Mouse (Mus musculus) kidney, postnatal 25 days (tissue): Measurements from ENCODE around the gene Creb3l2.
"Not testable (repeated sequence)": the region's sequence is repeated elsewhere in the genome, so short reads cannot be mapped to it uniquely, and the experiment has no call there.

ENCODE experiments used
- DNase-seq, 2 experiments: peaks; one replicate each; pipeline ENCODE4 v3.0.0; 2021; ENCODE audit warnings: mixed read lengths in 2 of 2

Gene Creb3l2

DNA sequence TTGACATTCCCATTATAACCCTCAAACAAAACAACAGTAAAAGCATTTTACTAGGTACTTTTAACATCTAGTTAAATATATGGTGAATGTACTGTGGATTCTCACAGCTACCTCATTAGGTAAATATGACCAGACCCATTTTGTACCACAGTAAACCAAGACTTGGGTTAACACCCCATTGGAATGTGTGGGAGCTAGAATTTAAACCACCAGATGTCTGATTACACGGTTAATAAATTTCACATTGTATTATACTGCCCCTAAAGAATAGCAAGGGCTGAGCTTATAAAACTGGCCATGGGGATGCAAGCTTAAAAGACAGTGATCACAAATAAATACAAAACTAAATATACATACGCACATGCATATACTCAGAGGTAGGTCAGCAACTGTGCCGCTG is 34.1 kb downstream of the Creb3l2 start:
- no peak for DNase-seq

DNA sequence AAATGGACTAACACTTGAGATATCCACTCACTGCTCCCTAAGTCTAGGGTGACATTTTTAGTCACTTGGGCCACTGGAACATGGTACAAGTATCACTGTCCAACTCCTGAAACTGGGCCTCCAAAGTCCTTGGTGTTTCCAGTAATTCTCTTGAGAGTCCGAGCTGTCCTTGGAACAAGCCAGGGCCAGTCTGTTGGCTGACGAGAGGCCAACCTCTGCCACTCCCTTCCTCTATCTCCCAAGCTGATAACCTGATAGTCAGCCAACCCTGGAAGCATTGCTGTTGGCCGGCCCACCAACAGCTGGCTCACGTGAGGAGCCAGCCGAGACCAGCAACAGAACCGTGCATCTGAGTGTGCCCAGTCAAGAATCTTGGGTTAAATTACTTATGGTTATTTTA is 35.0 kb downstream of the Creb3l2 start:
- DNase-seq: peak in 1 of 2 experiments; percentile 22

DNA sequence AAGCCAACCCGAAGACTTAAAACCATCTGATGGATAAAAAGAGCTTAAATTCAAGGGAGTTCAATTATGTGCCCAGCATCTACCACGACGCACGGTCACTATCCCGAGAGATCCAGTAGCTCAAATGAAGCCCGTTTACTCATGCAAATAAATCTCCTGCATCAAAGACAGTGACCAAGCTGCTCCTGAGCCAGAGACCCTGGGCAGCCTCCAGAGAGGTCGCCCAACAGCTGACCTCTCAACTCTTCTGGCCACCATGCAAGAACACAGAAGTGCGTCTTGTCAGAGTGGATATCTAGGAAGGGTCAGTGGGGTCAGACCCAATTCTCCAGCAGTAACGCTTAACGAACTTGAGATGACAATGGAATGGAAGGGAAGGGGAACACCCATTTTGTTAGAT is 35.9 kb downstream of the Creb3l2 start:
- DNase-seq: peak in 1 of 2 experiments; percentile 48

DNA sequence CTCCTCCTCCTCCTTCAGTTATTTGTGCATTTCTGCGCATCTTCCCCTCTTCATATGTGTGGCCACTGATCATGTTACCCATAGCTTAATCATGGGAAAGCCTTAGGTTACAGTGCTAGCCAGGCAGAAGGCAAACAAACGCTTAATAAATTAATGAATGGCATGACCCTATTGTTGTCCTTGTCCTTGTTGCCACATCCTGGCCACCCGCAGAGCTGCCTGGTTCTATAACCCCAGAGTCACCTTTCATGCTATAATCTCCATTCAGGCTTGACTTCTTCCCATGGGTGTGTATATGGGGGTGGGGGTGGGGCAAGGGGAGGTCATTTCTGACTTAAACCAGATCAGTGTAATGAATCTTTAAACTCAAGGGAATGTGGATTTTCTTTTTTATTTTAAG is 37.6 kb downstream of the Creb3l2 start:
- DNase-seq: peak in 1 of 2 experiments; percentile 55

DNA sequence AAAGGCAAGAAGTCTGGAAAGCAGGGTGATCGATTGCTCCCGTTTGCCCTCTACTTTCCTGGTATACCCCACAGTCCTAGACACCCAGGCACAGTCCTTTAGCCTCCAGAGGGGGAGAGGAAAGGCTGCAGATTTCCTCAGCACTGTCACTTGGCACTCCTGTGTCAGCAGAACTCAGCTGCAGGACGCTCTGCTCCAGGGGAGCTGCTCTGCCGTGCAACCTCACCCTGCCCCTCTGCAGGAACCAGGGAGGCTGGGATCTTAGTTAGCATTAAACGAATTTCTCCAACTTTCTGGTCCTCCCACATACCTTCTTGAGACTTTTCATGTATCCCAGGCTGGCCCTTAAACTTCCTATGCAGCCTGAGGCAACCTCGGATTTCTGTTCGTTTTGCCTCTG is 40.0 kb downstream of the Creb3l2 start:
- peak; percentile 40 to 66 for DNase-seq

DNA sequence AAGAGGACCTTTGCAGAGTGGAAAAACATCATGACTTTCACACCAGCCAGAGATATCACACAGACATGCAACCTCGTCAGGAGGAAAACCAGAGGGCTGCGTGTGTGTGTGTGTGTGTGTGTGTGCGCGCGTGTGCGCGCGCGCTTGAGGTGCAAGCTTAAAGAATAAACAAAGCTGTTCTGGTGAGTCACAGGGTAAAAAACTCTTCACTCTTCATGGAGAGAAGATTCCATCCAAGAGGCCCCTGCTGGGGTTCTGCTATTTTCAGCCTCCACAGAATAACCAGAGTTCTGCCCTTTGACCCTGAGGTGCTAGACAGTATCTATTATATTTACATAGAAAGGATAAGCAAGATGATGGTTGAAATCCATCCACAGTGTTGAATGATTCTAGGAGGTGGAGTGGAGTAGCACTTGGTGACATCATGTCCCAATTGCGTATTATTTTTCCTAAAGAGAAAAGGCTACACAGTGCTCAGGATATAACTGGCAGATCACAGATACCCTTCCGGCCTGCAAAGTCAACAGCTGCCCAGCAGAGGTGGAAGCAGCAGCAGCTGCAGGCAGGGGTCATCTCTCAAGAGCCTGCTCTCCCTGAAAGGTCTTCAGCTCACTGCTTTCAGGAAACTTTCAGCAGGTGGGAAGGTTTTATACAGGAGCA is 41.0 kb downstream of the Creb3l2 start:
- peak in 1 of 2 experiments; percentile 41 for DNase-seq

DNA sequence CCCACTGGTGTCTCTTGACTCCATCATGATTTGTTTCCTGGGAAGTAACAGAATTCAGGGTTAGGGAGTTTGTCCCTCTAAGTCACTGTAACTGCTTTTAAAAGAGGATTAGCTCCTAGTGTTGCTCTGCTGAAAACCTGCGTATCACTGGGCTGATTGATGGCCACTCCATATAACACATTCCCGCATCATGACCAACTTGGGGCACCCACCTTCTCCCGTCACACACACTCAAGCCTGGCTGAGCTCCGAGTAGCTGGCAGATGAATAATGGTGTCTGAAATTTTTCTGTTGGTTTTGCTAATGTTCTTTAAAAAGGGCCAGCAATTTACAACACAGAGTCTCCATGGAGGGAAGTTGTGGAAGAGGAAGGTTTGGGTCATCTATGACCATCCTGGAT is 41.8 kb downstream of the Creb3l2 start:
- peak in 1 of 2 experiments; percentile 17 for DNase-seq

DNA sequence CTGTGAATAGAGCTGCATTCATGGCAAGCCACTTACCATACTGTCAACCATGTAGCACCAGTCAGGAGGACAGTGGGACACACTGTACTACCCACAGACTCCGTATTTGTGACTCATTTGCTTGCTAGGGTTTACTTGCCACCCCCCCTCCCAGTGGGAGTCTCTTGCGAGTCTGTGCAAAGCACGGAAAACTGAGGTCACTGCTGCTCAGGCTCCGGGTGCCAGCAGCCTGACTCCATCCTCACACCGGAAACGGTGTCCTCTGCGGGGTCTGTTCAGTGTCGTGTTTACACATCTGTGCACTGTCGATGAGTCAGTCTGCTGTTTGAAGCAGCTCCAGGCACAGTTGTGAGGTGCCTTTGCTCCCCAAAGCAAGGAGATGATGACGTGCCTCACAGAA is 43.0 kb downstream of the Creb3l2 start:
- DNase-seq: peak; percentile 34 to 62

DNA sequence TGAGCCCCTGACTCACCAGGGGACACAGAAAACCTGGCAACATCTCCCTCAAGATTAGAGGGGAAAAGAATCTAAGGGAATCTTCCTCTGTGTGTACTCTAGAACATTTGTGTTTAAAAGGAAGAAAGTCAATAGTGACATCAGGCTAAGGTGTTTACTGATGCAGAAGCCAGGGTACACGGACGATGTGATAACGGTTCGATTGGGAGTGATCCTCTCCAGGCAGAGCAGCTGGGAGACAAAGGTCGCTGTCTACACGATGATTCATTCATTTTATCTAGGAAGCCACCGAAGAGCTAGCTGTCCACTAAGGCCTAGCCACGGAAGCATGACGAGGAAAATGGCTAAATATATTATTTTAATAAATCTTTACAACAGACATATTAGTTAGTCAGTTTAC is 44.0 kb downstream of the Creb3l2 start:
- no peak for DNase-seq

DNA sequence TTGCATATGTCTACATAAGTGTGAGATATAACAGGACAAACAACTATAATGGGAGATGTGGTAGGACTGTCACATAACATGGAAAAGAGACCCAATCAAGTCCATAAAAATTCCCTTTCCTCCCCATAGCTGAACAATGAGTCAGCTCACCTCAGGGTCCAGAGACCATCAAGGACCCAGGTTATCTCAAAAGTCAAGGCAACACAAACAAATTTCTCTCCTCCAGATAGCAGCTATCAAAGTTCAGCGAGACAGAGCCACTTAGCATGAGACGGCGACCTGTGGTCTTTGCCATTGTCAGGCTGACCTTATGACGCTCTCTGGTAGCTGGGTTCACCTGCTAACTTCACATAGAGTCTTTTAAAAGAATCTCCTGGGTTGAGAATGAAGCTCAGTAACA is 44.7 kb downstream of the Creb3l2 start:
- DNase-seq: no peak

DNA sequence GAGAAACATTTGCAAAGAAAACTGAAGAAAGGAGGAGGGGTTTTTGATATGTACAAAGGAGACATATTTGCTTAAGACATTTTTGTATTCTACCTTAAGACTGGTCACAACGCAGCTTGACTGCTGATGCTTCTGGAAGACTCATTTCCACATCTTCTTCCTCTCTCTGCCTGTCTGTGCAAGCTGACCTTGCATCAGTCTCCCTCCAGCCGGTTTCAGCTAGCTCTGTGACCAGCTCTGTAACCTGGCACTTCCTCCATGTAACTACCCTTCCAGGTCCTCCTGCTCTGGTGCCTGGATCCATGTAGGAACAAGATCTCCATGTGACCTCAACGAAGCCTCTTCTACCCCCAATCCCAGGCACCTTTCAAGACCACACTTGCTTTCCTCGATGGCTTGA is 45.8 kb downstream of the Creb3l2 start:
- peak in 1 of 2 experiments; percentile 38 for DNase-seq

DNA sequence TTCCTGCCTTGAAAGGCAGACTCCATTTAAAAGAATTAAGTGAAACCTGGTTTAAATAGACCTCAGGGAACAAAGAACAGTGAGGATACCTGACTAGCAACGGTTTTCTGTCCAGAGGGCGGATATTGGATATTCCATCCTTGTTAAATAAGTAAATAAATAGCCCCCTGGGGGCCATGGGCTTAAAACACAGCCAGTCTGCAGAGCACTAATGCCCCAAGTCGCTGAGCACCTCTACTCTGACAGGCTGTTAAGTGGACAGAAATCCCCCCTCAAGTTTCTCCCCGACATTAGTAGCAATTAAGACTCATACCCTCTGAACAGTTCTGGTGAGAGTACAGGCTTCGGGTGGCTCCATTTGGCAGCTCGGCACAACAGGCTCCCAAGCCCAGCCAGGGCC is 48.7 kb downstream of the Creb3l2 start:
- DNase-seq: no peak

- DNase-seq: peak in 1 of 2 experiments; percentile 24
These were observed 49.7 kb downstream of the Creb3l2 start for GRCm38 (mm10) chr6:37392262-37392661.

GRCm38 (mm10) chr6:37391313-37391712 is 50.6 kb downstream of the Creb3l2 start:
- peak; percentile 36 to 53 for DNase-seq

GRCm38 (mm10) chr6:37388960-37389359 is 53.0 kb downstream of the Creb3l2 start:
- peak in 1 of 2 experiments; percentile 37 for DNase-seq

DNA sequence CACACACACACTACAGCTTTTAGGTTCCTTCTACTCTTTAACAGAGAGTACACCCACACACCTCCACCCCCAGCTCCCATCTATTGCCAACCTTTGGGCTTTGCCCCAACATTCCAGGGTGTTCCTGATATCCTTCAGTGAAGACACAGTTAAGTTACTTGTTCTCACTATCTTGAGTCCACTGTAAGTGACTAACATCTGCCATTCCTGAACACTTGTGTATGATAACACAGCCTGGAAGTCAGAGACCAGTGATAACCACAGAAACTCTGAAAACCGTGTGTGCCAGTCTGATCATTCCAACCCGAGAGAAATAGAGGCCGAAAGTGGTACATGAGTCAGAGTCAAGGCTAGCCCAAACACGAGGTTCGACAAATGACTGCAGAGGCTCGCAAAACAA is 53.4 kb downstream of the Creb3l2 start:
- peak in 1 of 2 experiments; percentile 24 for DNase-seq

- DNase-seq: peak in 1 of 2 experiments; percentile 7
These were observed 54.7 kb downstream of the Creb3l2 start for GRCm38 (mm10) chr6:37387281-37387680.

DNA sequence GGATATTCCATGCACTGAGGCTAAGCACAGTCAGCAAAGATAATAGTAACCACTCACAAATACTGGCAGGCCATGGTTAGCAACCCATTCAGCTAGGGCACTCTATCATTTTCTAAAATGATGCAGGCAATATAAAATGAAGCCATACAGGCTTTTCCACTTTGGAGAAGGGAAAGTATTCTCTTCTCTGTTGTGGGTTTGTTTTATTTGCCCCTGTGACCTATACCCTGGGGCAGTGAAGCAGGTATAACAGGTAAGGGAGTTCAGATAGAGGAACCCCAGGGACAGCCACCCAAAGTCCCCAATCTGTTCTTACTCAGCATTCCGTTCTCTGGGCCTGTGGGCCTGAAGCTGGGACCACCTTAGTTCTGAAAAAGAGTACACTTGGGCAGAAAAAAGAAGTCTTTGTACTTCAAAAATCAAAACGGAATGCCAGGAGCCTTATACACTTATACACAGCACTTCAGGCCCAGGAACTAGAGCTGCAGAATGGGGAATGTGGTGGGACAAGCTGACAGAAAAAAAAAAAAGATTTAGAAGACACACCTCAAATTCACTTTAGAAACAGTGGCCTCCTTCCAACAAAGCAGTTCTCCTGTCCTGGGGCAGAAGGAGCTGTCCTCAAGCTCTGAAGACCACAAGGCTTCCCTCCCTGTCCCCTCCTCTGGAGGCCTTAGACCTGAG is 56.2 kb downstream of the Creb3l2 start:
- peak in 1 of 2 experiments; percentile 17 for DNase-seq

DNA sequence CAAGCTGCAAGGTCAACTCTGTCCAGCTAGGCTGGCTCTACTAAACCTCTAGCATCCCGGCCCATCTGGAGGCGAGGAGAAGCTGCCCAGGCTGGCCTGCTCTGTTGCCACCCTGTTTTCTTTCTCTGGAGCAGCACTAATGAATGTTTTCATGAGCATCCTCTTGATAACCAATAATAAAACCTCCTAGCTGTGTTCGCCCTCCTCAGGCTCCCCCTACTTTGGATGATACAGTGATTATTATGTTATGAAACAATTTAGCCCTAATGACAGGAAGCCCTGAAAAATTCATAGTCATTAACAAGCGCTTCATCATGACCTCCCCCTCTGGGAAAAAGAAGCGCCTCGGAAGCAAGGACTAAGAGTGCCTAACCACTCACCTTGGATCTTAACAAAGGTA is 59.2 kb downstream of the Creb3l2 start:
- no peak for DNase-seq

- DNase-seq: no peak
These were observed 63.9 kb downstream of the Creb3l2 start for GRCm38 (mm10) chr6:37377836-37378580.

DNA sequence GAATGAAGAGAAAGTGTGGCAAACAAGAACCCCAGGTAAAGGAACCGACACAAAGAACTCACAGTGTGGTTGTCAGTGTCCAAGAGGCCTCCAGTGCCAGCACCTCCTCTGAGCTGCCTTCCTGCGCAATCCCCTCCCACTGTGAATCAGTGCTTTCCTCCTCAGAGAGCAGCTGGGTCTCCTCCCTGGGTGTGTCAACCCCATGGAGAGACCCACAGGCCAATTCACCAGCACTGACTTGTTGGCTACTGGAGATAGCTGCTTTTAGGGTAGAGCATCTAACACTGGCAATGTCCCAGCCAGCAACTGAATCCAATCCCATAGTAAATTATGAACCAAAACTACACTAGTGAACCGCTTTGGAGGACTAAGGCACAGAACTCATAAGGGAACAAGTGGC is 64.6 kb downstream of the Creb3l2 start:
- not testable (repeated sequence) for DNase-seq

DNA sequence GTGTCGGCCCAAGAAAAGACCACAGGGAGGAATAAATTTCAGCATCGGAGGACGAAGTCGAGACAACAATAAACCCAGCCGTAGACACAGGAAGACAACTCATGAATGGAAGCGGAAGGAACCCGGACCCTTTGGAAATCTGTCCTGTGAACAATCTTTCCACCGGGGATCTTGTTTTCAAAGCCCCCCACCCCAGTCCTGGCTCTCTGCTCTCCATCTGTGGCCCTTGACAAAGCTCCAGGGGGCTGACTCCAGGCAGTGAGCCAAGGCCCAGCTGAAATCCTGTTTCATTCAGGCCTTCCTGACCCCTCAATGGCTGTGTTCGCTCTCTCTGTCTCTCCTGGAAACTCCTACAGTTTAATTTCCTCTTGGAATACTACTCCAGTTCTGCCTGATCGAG is 66.5 kb downstream of the Creb3l2 start:
- DNase-seq: peak in 1 of 2 experiments; percentile 37

- DNase-seq: peak in 1 of 2 experiments; percentile 67
These were observed 70.6 kb downstream of the Creb3l2 start for GRCm38 (mm10) chr6:37371341-37371740.

DNA sequence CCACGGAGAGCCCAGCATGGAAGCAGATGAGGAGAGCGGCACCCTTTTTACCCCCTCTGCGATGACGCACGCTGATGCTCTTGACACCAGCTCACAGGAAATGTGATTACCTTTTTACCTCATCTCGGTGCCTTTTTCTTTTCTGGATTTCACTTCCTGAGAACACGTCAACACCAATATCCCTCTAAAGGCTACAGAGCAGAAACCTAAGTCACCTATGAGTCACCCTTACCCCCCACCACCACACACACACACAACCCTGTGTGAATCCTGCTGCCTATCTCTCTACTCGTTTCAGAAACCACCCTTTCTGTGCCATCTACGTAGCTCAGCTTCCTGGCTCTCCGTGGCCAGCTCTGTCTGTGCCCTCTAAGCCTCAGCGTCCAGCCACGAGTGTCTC is 71.4 kb downstream of the Creb3l2 start:
- DNase-seq: no peak
